Mouse (Mus musculus): ENCODE data around the gene Ptprk. TPM values are rescaled to one million over a fixed set of nuclear protein-coding genes. Genes with fewer than 3 reads are reported as not detected.

Gene Ptprk
- polyA plus RNA-seq, 1 experiment = 1.3 TPM

- Histone ChIP-seq H3K36me3 (ENCODE audit: control insufficient read depth, insufficient read depth, low read length) (no peaks in the 10 kb centered on the region), H3K4me3 (ENCODE audit: control insufficient read depth, low read depth, low read length) (no peak overlapping the region), H3K4me1 (ENCODE audit: control insufficient read depth, insufficient read depth, low read length) (no peaks in the 10 kb centered on the region), H3K27ac (ENCODE audit: control insufficient read depth, insufficient read depth, low read depth, low read length) (no peak overlapping the region), H3K27me3 (ENCODE audit: control insufficient read depth, insufficient read depth, low read length) (no peaks in the 10 kb centered on the region)
- TF ChIP-seq CTCF (IDR thresholded peaks at IDR 0.05; ENCODE audit: control insufficient read depth, insufficient read depth, insufficient replicate concordance, low read depth, low read length) = no peak
- no peak for TF ChIP-seq POLR2A (IDR thresholded peaks at IDR 0.05; ENCODE audit: control insufficient read depth, low read depth, low read length)
These were observed 157.9 kb downstream of the Ptprk start for GRCm38 (mm10) chr10:28232273-28233167.

- H3K36me3 ChIP-seq (ENCODE audit: control insufficient read depth, insufficient read depth, low read length) = no peaks in the 10 kb centered on the region
- H3K27ac ChIP-seq (ENCODE audit: control insufficient read depth, insufficient read depth, low read depth, low read length) = no peak overlapping the region
- no peaks in the 10 kb centered on the region for H3K27me3 ChIP-seq (ENCODE audit: control insufficient read depth, insufficient read depth, low read length)
- TF ChIP-seq POLR2A (IDR thresholded peaks at IDR 0.05; ENCODE audit: control insufficient read depth, low read depth, low read length) = no peak
- no peak for TF ChIP-seq CTCF (IDR thresholded peaks at IDR 0.05; ENCODE audit: control insufficient read depth, insufficient read depth, insufficient replicate concordance, low read depth, low read length)
- no peak overlapping the region for H3K4me3 ChIP-seq (ENCODE audit: control insufficient read depth, low read depth, low read length)
- no peaks in the 10 kb centered on the region for H3K4me1 ChIP-seq (ENCODE audit: control insufficient read depth, insufficient read depth, low read length)
These were observed 174.4 kb downstream of the Ptprk start for GRCm38 (mm10) chr10:28249047-28249446.

- Histone ChIP-seq H3K4me3 (ENCODE audit: control insufficient read depth, low read depth, low read length) (no peak overlapping the region), H3K4me1 (ENCODE audit: control insufficient read depth, insufficient read depth, low read length) (no peaks in the 10 kb centered on the region), H3K27me3 (ENCODE audit: control insufficient read depth, insufficient read depth, low read length) (no peaks in the 10 kb centered on the region), H3K27ac (ENCODE audit: control insufficient read depth, insufficient read depth, low read depth, low read length) (no peak overlapping the region), H3K36me3 (ENCODE audit: control insufficient read depth, insufficient read depth, low read length) (no peaks in the 10 kb centered on the region)
- TF ChIP-seq CTCF (IDR thresholded peaks at IDR 0.05; ENCODE audit: control insufficient read depth, insufficient read depth, insufficient replicate concordance, low read depth, low read length) (no peak), POLR2A (IDR thresholded peaks at IDR 0.05; ENCODE audit: control insufficient read depth, low read depth, low read length) (no peak)
These were observed 176.8 kb downstream of the Ptprk start for GRCm38 (mm10) chr10:28251385-28251784.

GRCm38 (mm10) chr10:28260651-28261050 is 186.0 kb downstream of the Ptprk start:
- Histone ChIP-seq H3K4me1 (ENCODE audit: control insufficient read depth, insufficient read depth, low read length) (no peaks in the 10 kb centered on the region), H3K27ac (ENCODE audit: control insufficient read depth, insufficient read depth, low read depth, low read length) (no peak overlapping the region), H3K27me3 (ENCODE audit: control insufficient read depth, insufficient read depth, low read length) (no peaks in the 10 kb centered on the region), H3K36me3 (ENCODE audit: control insufficient read depth, insufficient read depth, low read length) (no peaks in the 10 kb centered on the region), H3K4me3 (ENCODE audit: control insufficient read depth, low read depth, low read length) (no peak overlapping the region)
- TF ChIP-seq POLR2A (IDR thresholded peaks at IDR 0.05; ENCODE audit: control insufficient read depth, low read depth, low read length) = no peak
- TF ChIP-seq CTCF (IDR thresholded peaks at IDR 0.05; ENCODE audit: control insufficient read depth, insufficient read depth, insufficient replicate concordance, low read depth, low read length) = no peak

GRCm38 (mm10) chr10:28262159-28262558 is 187.5 kb downstream of the Ptprk start:
- Histone ChIP-seq H3K36me3 (ENCODE audit: control insufficient read depth, insufficient read depth, low read length) (no peaks in the 10 kb centered on the region), H3K4me1 (ENCODE audit: control insufficient read depth, insufficient read depth, low read length) (no peaks in the 10 kb centered on the region), H3K27ac (ENCODE audit: control insufficient read depth, insufficient read depth, low read depth, low read length) (no peak overlapping the region), H3K27me3 (ENCODE audit: control insufficient read depth, insufficient read depth, low read length) (no peaks in the 10 kb centered on the region), H3K4me3 (ENCODE audit: control insufficient read depth, low read depth, low read length) (no peak overlapping the region)
- TF ChIP-seq CTCF (IDR thresholded peaks at IDR 0.05; ENCODE audit: control insufficient read depth, insufficient read depth, insufficient replicate concordance, low read depth, low read length) (no peak), POLR2A (IDR thresholded peaks at IDR 0.05; ENCODE audit: control insufficient read depth, low read depth, low read length) (no peak)

GRCm38 (mm10) chr10:28263546-28263945 is 188.9 kb downstream of the Ptprk start:
- H3K27me3 ChIP-seq (ENCODE audit: control insufficient read depth, insufficient read depth, low read length) = no peaks in the 10 kb centered on the region
- no peak overlapping the region for H3K4me3 ChIP-seq (ENCODE audit: control insufficient read depth, low read depth, low read length)
- TF ChIP-seq POLR2A (IDR thresholded peaks at IDR 0.05; ENCODE audit: control insufficient read depth, low read depth, low read length) (no peak), CTCF (IDR thresholded peaks at IDR 0.05; ENCODE audit: control insufficient read depth, insufficient read depth, insufficient replicate concordance, low read depth, low read length) (no peak)
- no peak overlapping the region for H3K27ac ChIP-seq (ENCODE audit: control insufficient read depth, insufficient read depth, low read depth, low read length)
- no peaks in the 10 kb centered on the region for H3K4me1 ChIP-seq (ENCODE audit: control insufficient read depth, insufficient read depth, low read length)
- no peaks in the 10 kb centered on the region for H3K36me3 ChIP-seq (ENCODE audit: control insufficient read depth, insufficient read depth, low read length)

GRCm38 (mm10) chr10:28270273-28270672 is 195.7 kb downstream of the Ptprk start:
- TF ChIP-seq POLR2A (IDR thresholded peaks at IDR 0.05; ENCODE audit: control insufficient read depth, low read depth, low read length) = no peak
- no peak for TF ChIP-seq CTCF (IDR thresholded peaks at IDR 0.05; ENCODE audit: control insufficient read depth, insufficient read depth, insufficient replicate concordance, low read depth, low read length)

More at GRCm38 (mm10) chr10:28270273-28270672, 195.7 kb downstream of the Ptprk start:
- Histone ChIP-seq H3K27ac (ENCODE audit: control insufficient read depth, insufficient read depth, low read depth, low read length) (no peak overlapping the region), H3K36me3 (ENCODE audit: control insufficient read depth, insufficient read depth, low read length) (no peaks in the 10 kb centered on the region), H3K27me3 (ENCODE audit: control insufficient read depth, insufficient read depth, low read length) (no peaks in the 10 kb centered on the region), H3K4me3 (ENCODE audit: control insufficient read depth, low read depth, low read length) (no peak overlapping the region), H3K4me1 (ENCODE audit: control insufficient read depth, insufficient read depth, low read length) (no peaks in the 10 kb centered on the region)
